Mouse (Mus musculus): ENCODE measurements at regions not wholly inside any gene's neighbourhood (a gene's known extent, or its start where the extent isn't known, plus 50 kb on each side); places are given as distances from the start of the nearest gene placed in this dataset.

DNA sequence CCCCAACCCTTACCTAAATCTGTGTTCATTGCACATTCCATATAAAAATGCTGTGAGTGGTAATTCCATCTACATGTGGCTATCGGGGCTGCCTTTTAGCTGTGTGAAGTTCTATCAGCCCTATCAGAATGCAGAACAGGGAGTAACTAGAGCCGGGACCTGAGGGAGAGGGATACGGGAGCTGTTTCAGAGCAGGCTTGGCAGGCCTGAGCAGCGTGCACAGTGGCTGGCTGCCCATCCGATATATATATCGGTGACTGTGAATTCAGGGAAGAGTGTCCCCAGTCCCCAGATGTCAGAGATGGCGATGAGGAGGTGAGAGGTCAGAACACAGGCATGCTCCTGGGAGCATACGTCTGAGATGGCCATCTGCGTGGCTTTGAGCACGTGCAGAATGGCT is 79.0 kb downstream of the Arl4c start:
- no peak for DNase-seq (ENCODE audit: low spot score in 2 of 2)

DNA sequence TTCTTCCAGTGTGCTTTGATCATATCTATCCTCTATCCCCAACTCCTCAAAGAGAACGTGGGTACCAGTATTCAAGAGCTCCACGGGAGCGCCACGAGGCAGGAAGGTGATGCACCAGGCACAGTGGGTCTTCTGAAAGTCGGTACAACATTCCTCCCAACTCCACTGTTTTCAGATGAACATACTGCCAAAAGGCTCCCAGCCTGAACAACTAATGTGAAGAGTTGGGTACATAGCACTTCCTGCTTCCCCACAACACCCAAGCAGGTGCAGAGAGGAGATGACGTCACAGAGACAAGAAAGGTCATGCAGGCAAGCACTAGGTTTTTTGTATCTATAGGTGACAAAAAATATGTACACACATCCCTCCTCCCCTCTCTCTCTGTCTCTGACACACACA is 79.7 kb downstream of the Arl4c start:
- no peak for DNase-seq (ENCODE audit: low spot score in 2 of 2)

DNA sequence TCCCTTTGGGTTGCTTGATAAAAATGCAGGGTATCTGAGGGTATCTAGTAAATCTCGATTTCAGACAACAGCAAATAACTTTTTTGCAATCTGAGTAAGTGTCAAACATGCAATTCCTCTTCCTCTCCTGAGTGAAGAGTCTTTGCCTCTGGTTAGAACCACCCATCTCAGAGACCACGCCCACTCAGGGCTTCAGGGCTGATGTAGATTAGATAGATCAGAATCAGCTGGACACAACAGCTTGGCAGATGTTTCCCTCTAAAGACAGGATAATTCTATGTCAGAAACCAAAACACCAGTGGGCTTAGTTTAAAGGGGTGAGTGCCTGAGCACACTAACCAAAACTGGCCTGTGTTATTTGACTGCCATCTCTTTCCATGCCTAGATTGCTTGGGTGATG is 80.8 kb downstream of the Arl4c start:
- DNase-seq (ENCODE audit: low spot score in 2 of 2), result no peak

DNA sequence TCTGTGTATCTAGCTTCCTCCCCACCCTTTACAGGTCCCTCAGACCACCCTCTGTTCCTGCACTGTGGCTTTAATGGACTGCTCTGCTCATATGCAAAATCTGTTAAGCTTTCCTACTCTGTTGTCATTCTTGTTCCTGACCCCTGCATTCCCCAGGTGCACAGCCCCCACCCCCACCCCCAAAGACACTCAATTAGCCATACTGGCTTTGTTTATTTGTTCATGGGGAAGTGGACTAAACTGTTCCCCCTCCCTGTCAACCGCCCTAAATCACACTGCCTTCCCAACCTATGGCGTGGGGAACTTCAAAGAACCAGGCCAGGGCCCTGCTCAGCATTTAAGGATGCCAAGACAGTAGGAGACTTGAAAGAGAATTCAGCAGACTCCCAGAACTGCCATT is 89.0 kb downstream of the Arl4c start:
- DNase-seq (ENCODE audit: low spot score in 2 of 2), result no peak

DNA sequence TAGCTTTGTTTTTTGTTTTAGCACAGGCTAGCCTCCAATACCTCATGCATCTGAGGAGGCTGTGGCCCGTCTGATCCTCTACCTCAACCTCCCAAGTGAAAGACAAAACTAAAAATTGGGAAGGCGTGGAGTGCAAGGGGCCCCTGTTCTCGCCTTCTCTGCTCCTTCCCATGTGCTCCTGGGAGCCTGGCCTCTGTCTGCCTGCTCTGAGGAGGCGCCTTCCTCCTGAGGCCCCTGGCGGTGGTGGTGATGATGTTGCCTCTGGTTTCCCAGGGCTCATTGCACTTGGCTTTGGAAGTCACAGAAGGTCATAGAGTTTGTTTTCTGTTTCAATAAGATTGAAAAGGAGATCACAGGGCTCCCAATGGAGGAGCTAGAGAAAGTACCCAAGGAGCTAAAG is 90.8 kb downstream of the Arl4c start:
- no peak for DNase-seq (ENCODE audit: low spot score in 2 of 2)

DNA sequence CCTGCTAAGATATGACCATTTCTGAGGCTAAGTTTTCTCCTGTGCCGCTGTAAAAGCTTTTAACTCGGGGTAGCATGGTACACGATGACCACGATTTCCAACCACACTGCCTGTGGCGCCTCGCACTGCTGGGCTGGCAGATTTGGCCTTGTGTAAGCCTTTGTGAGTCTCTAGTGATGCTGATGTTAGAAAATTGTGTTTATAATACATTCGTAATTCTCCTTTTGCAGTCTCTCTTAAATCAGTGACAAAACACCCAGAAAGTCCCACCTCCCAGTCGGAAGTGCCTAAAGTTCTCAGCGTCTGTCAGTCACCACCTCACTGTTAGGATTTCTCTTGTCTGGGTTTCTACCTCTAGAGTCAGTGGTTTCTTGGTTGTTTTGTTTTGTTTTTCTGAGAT is 91.2 kb downstream of the Arl4c start:
- no peak for DNase-seq (ENCODE audit: low spot score in 2 of 2)

DNA sequence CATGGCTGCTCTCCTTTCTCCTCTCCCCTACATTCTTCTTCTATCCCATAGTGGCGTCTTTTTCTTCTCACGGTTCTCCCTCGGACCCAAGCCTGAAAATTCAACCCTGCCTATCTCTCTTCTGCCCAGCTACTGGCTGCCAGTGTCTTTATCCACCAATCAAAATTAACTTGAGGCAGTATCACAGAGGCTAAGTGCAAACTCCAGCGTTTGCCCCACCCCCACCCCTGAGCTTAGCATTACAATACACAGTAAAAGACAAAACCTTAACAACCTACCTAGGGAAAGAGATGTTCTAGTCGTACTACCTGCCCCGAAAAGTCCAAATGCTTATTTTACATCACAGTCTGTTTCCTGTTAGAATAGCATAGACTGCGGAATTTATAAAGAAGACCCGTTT is 93.2 kb downstream of the Arl4c start:
- DNase-seq (ENCODE audit: low spot score in 2 of 2), result no peak

DNA sequence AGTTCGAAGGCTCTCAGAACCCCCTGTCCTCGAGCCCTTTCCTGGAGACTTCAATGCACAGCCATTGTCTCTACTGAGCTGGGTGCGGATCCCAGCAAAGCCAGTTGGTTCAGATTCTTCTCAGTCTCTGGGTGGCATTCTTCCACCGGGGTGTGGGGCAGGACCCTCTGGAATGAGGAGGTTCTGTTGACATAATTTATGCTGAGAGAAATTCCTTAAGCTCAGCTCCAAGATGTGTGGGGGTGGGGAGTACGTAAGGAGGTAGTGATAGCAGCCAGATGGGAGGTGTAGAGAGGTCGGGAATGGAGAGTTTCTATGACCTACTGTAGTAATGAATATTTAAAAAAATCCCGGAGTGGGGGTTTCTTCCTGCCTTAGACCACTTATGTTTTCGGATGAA is 93.8 kb downstream of the Arl4c start:
- DNase-seq (ENCODE audit: low spot score in 2 of 2), result no peak

DNA sequence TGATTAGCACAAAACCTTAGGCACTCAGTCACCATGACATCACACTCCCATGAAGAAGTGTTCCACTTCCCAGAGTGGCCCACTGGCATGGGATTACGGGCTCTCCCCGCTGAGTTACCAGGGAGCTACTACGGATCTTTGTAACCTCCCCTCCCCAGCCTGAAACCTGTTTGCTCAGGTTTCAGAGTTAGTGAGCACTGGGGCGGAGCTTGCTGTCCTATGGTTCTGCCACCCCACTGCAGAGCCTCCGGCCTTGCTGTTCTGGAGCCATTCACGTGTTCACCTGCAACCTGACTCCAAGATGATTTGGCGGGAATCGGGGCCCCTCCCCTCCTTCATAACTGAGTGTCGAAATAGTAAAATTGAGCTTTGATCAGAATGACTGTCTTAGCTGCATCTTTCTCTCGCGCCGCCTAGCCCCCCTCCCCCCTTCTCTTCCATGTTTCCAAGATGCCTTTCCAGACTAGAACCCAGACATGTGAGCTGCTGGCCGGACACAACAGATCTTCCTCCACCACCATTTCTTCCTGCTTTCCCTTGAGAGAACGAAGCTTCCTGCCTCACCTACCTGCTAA is 95.8 kb upstream of the Glrp1 start:
- DNase-seq (ENCODE audit: low spot score in 2 of 2), result no peak

DNA sequence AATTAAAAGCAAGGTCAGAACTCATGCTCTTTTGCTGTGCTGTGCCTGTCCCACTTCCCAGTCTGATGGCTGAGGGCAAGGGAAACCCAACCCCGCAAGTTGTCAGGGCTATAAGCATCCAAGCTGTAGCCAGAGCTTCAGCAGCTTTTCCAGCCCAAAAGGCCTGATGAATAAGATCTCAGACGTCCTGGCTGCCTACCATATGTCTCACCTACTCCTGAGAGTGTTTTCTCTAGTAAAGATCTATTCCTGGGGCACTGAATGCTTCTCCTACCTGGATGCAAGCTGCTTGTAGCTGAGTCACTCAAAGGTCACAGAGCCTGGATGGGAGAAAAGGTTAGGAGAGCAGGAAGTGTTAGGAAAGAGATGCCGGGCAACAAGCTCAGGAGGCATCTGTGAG is 92.4 kb upstream of the Glrp1 start:
- DNase-seq (ENCODE audit: low spot score in 2 of 2), result no peak

DNA sequence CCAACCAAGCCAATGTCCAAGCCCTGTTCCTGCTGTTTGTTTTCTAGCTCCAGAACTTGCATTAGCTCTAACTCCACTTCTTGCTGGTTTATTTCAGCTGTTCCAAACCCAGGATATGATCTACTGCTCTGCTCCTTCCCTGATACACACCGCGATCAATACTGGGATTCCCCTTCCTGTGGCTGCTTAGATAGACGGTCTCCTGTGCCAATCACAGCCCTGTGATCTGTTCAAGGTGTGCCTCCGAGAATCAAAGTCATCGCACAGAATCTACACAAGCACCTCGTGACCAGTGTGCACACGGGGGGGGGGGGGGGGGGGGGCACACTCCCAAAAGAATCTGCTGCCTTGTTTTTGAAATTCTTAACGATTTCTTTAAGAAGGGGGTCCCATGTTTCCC is 91.9 kb upstream of the Glrp1 start:
- DNase-seq (ENCODE audit: low spot score in 2 of 2), result no peak

DNA sequence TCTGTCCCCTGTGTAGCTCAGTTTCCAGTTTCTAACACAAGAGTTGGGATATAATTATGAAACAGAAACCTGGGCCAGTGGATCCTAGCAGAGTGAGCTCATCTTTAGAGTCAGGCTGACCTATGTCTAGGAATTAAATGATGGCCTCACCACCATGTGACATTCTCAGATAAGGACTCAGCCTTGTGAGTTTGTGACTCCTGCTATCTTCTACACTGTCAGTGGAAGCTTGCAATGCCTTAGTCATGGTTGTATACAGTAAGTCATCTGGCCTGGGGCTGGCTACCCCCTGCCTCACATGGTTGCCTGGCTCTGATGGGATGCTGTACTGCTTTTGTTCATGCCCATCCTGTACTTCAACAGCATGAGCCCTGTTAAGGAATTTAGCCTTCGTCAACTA is 90.3 kb upstream of the Glrp1 start:
- no peak for DNase-seq (ENCODE audit: low spot score in 2 of 2)

DNA sequence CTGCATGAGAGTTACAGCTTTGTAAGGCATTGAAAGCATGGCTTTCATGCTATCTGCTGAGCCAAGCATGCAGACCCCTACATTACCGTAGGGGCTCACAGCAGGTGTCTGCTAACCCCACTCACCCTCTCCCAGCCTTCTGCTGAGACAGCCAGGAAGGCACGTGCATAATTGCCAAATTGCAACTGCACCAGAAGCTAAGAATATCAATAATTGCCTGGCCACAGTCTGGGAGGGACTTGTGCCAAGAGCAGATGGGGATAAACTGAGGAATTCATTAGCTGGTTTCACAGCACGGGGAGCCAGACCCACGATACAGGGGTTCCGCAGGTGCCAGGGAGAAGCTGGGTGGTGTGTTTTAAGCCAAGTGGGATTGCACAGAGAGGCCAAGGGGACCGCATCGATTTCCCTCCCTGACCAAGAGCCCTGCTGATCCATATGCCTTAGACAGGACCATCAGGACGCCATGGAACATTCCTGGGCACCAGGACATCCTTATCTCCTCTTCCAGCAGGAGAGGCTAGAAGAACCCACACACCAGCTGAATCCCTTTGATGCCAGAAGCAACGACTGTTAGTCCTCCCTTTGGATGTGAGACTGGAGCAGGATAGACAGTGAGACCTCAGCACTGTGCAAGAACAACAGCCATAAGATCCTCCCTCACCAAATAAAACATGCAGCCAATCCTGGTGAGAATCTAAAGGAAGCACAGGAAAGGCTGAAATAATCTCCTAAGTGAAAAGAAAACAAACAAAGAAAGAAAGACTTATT is 84.8 kb upstream of the Glrp1 start:
- no peak for DNase-seq (ENCODE audit: low spot score in 2 of 2)

DNA sequence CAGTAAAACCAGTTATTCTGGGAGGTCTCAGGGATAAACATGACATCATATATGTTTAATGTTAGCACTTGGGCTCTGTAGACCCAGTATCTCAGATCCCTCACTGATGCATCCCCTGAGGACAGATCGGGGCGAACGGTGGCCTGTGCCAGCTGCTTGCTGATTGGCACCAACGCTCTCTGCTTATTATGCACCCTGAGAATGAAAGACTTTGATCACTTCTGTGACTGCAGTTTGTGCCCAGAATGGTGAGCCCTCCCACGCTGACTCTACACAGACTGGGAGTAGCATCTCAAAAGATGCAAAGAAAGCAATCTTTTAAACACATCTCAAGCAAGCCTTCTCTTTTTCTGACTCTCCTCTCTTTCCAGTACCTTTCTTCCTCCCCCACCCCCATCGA is 82.2 kb upstream of the Glrp1 start:
- no peak for DNase-seq (ENCODE audit: low spot score in 2 of 2)

DNA sequence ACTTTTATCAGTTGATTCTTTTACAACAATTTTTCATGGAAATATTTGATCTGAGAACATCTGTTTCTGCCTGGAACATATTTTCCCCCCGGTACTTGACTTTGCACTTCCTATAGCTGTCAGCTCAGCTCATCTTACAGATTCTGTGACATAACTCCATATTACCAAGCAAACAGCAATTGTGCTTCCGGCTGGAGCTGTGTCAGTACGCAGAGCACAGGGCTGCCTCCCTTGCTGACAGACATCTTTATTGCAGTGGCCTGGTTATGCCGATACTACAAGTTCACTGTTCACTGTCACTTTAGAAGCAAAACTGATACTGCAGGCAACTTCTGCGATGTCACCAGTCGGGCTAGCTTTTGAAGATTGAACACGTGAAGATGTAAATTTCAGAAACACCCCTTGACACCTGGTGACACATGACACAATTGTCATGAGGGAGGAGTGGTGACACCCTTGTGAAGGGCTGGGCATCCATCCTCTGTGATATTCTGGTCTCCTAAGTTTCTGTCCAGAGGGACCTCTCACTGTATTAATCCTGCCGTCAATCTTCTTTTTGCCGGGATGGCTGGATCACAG is 81.0 kb upstream of the Glrp1 start:
- no peak for DNase-seq (ENCODE audit: low spot score in 2 of 2)

DNA sequence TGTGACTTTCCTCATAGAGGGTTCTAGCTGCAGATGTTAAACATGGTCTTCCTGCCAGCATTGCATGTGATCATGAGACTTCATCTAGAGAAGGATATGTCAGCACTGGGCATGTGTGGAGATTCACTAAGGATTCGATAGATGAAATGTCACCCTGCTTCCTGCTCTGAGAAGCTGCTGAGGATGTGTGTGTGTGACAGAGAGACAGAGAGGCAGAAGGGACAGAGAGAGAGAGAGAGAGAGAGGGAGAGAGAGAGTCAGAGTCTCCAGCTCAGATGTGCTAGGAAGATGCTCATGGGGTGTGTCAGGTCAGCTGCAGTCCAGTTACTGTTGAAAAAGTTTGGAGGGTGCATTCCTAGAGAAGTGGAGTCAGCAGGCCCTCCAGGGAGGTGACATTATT is 78.9 kb upstream of the Glrp1 start:
- DNase-seq (ENCODE audit: low spot score in 2 of 2), result no peak

DNA sequence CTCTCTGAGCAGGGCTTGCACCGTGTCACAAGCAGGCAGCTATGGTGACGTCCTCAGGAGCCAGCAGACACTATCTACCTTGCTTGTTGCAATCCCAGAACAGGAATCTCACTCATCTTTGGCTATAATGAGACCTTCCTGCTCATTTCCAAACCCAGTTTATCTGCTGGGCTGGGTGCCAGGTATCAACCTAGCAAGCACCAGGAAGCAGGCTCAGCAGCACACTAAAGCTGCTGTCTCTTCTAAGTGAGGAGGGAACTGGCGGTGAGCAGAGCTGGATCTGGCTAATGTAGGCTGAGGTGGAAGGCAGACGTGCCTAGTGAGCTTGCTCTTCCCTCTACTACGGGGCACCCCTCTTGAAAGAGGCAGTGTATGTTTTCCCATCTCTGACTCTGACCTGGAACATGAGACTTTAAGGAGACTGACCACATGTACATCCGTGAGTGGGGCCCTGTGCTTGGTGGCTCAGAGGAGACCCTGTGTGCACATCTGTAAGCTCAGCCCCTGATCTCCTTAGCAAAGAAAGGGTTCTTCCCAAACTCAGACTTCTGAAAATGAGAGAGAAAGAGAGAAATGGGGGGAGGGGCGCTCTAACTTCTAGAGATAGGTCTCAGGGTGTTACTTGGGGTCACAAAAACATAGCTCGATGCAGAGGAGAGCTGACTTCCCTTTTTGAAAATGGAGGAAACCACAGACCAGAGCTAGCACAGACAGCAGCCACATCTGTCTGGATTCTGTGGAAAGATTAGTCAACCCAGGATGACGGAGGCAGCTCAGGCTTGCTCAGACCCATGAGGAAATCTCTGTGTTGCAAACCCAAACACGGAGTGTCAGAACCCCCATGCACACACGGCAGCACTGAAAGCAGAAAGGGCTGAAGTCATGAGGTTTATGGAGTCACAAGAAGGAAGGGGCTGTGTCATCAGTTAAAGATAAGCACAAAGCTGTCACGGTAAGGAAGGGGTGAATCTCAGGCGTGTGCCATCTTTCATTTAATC is 77.3 kb upstream of the Glrp1 start:
- peak; percentile 24 to 56 for DNase-seq (ENCODE audit: low spot score in 2 of 2)

DNA sequence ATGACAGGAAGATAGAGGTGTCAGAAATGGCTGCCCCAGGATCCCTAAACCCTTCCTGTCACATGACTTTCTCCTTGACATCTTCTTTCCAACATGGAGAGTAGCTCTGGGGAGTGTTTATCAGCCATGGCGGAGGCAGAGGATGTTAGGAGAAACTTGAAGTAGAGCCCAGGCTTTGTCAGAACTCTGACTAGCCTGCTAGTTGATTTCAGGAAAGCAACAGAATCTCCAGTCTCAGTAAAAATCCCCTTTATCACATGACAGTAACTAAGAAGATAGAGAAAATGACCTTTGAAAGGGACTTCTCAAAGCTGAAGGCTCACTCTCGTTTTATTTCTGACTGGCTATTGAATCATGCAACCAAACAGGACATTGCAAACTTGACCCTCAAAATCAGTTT is 76.3 kb upstream of the Glrp1 start:
- DNase-seq (ENCODE audit: low spot score in 2 of 2), result no peak

DNA sequence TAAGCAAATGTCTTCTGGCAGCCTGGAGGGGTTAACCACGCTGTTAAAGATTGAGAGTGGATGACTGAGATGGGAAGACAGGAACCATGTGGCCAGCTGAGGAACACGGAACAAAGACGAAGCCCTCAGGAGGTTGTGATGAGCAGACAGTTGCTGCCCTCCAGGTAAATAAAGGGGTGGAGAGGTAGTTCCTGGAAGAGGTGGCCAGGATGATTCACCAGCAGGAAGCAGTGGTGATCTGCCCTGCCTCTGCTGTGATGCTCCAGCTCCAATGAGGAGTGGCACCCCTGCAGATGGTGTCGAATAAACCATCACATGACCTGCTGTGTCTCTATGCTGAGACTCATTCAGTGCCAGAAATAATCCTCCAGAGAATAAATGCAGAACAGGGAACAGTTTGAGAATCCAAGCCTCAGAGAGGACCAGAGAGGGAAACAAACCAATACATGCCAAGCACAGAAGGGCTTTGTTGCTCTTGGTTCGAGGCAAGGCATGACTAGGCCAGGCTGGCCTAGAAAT is 74.7 kb upstream of the Glrp1 start:
- DNase-seq (ENCODE audit: low spot score in 2 of 2), result no peak

DNA sequence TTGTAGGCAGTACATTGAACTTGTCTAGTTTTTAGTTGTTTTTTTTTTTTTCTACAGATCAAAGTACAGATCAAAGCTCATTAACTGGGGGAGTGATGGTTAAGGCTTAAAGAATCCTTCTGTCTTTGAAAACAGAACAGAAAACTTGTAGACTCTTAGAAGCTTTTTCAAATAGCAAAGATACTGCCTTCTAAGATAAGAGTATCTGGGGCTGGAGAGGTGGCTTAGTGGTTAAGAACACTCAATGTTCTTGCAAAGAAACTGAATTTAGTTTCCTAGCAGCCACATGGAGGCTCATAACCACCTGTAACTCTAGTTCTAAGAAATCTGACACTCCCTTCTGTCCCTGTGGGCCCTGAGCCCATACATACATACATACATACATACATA is 68.4 kb upstream of the Glrp1 start:
- no peak for DNase-seq (ENCODE audit: low spot score in 2 of 2)

DNA sequence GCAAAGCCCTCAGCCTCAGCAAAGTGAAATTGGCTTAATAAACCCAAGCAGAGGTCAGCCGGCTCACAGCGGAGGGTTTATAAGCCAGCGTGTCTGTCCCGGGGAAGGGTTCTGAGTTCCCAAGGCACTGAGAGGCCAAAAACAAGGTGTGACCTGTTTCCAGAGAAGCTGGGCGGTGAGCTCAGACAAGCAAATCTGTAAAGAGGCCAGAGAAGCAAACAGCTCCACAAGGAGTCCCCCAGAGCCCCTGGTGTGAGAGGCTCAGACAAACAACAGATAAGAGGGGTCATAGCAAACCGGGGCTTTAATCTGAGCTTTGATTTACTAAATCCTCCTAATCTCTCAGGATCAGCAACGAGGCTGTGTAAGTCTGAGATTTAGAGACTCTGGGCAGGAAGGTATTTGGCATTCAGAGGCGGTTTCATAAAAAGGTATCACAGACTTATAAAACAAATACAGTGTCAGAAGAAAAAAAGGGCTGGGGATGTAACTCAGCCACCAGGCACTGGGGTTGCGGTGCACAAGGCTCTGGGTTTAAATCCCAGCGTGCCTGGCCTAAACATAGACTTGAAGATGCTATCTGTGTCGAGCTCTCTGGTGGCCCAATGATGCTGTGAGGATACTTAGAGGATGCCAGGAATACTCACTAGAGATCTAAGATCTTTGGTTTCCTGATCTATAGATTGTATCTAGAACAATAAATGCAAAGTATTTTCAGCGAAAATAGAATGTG is 67.8 kb upstream of the Glrp1 start:
- DNase-seq (ENCODE audit: low spot score in 2 of 2), result no peak
